Mouse (Mus musculus): Measurements from ENCODE around the gene Chrnb2. TPM values are rescaled to one million over a fixed set of nuclear protein-coding genes. Genes with fewer than 3 reads are reported as not detected.

The Chrnb2 gene
- total RNA-seq (2023): 2.7 TPM

DNA sequence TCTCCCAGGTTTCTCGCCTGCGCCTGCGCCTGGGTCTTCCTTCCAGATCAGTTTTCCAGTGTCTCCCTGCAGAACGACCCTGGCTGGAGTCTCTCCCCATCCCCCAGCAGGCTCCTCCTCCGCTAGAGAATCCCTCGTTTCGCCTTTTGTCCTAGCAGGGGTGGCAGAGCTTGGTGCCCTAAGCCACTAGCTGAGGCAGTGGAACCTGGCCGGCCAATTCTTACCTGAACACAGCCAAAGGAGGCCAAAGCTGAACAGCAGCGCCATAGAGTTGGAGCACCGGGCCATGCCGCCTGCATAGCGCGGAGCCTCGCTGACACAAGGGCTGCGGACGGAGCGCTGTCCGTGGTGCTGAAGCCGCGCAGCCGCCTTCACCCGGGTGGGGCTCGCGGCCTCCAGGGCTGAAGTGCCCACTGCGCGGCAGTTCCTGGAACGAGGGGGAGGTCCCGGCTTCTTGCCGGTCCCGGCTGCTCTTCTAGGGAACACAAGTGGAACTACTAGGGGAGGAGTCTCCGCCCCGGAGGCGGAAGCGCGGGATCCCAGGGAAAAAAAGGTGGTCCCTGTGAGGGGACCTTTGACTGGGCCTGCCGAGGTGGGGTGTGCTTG is at the start of gene Chrnb2:
TSS of gene Chrnb2 (minus strand) at position 514 of the 606 bp plus-strand sequence.

GRCm38 (mm10) chr3:89772968-89773709 is 8.7 kb upstream of the Chrnb2 start, which contains the start of gene Ube2q1:
Gene Ube2q1 (plus strand): TSS chr3:89773616.

DNA sequence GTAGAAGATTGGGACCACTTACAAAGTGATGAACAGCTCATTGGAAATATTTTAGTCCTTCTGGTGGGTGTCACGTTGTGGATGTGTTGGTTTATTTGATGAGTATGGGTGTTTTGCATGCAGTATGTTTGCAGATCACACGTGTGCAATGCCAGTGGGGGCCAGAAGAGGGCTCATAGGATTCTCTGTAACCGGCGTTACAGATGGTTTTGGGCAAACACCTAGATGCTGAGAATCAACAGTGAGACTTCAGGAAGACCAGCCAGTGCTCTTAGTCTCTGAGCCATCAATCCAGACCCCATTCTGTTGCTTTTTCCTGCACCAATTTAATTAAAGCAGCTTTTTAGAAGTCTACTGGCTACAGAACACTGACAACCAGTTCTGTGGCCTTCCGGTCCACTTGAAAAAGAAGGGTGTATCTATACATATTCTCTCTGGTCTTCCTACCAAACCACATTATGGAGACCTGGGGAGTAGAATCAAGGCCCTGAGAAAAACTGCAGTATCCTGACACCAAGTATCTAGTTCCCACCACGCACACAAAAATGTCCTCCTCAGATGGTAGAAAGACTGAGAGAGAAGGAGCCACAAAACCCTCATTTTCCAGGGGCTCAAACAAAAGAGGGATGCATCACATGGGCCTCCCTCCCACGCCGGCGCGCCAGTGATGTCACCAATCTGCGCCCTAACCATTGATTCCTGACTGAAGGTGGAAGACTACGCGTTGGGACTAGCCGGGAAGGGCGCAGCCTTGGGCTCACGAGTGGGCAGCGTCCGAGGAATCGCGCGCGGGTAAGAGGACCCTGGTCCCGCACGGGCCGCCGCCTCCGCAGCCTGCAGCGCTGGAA is 49.8 kb downstream of the Chrnb2 start, which contains the start of gene Adar:
TSS of gene Adar (plus strand) at position 664 of the 848 bp plus-strand sequence.

Other genes with a start within 250 kb of the Chrnb2 start
- gene Kcnn3, start 244.5 kb downstream of the Chrnb2 start, total RNA-seq (2023): not detected
- 152 TPM for gene Adar, start 49.6 kb downstream of the Chrnb2 start, total RNA-seq (2023)
- 84.0 TPM for gene Ube2q1, start 9.0 kb upstream of the Chrnb2 start, total RNA-seq (2023)
- gene She, start 66.7 kb upstream of the Chrnb2 start, total RNA-seq (2023): 1.8 TPM
- gene Il6ra, start 148.6 kb upstream of the Chrnb2 start, total RNA-seq (2023): 186 TPM
- 140 TPM for gene Atp8b2, start 198.9 kb upstream of the Chrnb2 start, total RNA-seq (2023)
- gene Hax1, start 234.1 kb upstream of the Chrnb2 start, total RNA-seq (2023): 58.9 TPM

All from CD4-positive naive resting alpha-beta T cell, adult 57 days (primary cell).